Mouse (Mus musculus) heart, postnatal 14 days (tissue): ENCODE measurements around the gene Ncapg. TPM values are rescaled to one million over a fixed set of nuclear protein-coding genes. Genes with fewer than 3 reads are reported as not detected.

Source experiments
- DNase-seq, 2 experiments: peaks; one replicate each; pipeline ENCODE4 v3.0.0; 2021 to 2022
- intact Hi-C: fragments of 180-260 bp; cut with DNase I; formaldehyde crosslinking; loops from one replicate; pipeline ENCODE4 v1.15.1; 2025
- total RNA-seq, 2 experiments: library from RNA; stranded (reverse); gene quantifications; 2 replicates each; pipeline ENCODE4 v1.2.3; 2021

Ncapg gene
- total RNA-seq, 2 experiments from 2014 or later = 1.6 to 4.1 TPM

DNA sequence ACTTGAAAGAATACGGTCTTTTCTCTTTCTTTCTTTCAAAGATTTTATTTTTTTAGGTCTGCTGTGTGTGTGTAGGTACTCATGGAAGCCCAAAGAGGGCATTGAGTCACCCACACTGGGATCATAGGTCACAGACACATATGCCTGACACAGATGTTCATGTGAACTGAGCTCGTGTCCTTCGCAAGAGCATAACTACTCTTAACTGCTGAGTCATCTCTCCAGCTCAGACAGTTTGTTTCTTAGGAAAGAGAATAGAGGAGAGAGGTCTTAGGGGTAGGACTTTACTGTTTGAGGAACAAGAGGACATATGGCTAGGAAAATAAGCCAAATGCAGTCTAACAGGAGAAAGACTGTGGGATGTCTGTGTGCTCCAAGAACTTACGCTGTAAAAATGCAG, 19.4 kb downstream of the Ncapg start:
- DNase-seq = no peak
- intact Hi-C loops = no loop called here

DNA sequence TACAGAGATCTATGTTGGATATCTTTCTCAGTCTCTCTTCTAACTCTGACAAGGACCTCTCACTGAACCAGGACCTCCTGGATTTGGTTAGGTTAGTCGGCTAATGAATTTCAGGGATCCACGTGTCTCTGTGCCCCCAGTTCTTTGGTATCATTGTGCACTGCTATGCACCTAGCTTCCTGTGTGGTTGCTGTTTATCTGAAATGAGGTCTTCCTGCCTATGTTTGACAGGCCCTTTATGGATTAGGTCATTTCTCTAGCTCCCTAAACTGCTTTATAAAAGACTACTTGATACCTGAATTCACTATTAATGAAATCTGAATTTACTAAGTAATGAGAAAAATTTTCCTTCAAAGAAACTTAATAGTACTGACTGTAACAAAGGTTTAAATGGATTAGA, 21.1 kb downstream of the Ncapg start:
- no peak for DNase-seq
- intact Hi-C loops = no loop called here

DNA sequence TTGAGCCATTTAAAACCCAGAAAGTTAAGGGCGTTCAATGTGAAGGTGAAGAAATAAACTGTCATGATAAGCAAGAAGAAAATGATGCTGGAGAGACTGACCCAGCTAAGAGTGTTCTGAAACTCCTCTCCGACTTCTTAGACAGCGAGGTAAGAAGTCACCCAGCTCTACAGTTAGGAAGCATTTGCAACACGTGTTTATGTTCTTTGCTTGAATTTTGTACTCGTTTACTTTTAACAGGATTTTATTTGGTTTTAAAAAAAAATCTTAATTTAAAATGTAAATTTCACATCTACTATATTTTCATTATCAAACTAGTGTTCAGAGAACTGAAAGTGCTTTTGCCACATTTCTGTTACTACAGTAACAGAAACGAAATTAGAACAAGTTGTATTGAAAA, 22.0 kb downstream of the Ncapg start:
- intact Hi-C loops = no loop called here
- DNase-seq = no peak

- DNase-seq = no peak
- intact Hi-C loops = no loop called here
These were observed 37.1 kb downstream of the Ncapg start for GRCm38 (mm10) chr5:45706811-45707210.

DNA sequence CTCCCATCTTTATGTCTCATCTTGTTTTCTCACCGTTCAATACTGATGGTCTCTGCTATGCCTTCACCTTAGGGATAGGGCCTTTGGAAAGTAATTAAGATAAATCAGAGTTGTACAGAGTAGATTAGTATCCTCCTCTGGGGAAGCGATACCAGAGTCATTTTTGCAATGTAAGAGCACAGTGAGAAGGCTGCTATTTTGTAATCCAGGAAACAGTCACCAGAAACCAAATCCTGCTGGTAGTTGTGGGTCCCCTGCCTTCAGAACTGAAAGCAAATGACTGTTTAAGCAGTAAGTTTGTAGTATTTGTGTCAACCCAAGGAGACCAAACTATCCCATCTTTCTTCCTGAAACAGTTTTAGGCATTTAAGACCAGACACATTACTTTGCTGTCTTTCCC, 39.9 kb downstream of the Ncapg start:
- no peak for DNase-seq
- intact Hi-C loops = no loop called here

GRCm38 (mm10) chr5:45718848-45719488, 49.2 kb downstream of the Ncapg start:
- intact Hi-C loops = no loop called here
- no peak for DNase-seq

GRCm38 (mm10) chr5:45733751-45734150, 64.0 kb downstream of the Ncapg start:
- DNase-seq = no peak
- intact Hi-C loops = no loop called here

- DNase-seq = no peak
- intact Hi-C loops = no loop called here
These were observed 68.2 kb downstream of the Ncapg start for GRCm38 (mm10) chr5:45737911-45738310.

Other genes starting within 250 kb of the Ncapg start
- 10 to 100 TPM; 69.2 to 73.7 TPM for gene Qdpr, start 219.7 kb upstream of the Ncapg start, total RNA-seq
- not detected for gene Clrn2, start 216.2 kb upstream of the Ncapg start, total RNA-seq
- 10 to 100 TPM; 68.9 to 75.3 TPM for gene Lap3, start 176.5 kb upstream of the Ncapg start, total RNA-seq
- 10 to 100 TPM; 44.3 to 48.4 TPM for gene Med28, start 149.7 kb upstream of the Ncapg start, total RNA-seq
- gene Fam184b, start 30.3 kb upstream of the Ncapg start, total RNA-seq = under 1 TPM; 0.07 TPM
- gene Lcorl, start 187.7 kb downstream of the Ncapg start, total RNA-seq = 10 to 100 TPM; 11.2 to 11.7 TPM